Mouse (Mus musculus): ENCODE results near the gene Vmn1r128. TPM values are rescaled to one million over a fixed set of nuclear protein-coding genes. Genes with fewer than 3 reads are reported as not detected.
"Not testable (repeated sequence)": the region's sequence is repeated elsewhere in the genome, so short reads cannot be mapped to it uniquely, and the experiment has no call there.

Gene Vmn1r128
- not detected for total RNA-seq (2021)

DNA sequence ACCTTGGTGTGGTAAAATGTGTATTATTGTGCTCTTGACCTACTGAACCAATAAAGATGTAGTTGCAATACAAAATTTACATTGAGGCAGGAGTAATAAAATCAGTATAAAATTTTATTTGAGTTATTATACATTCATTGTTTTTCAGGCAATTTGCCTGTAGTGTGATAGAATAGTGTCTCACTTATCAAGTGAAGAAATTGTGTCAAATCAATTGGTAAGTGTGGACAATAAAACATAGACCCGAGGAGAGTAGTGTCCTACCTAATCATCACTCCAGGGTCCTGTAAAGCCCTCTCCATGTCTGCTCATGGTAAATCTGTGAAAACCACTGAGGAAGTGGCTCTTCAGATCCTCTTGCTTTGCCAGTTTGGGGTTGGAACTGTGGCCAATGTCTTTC is at the start of gene Vmn1r128:
Gene Vmn1r128 (plus strand): TSS at position 301 of the 400 bp plus-strand sequence.
- intact Hi-C loops (cut with DNase I); DNase-seq: not testable (repeated sequence)

DNA sequence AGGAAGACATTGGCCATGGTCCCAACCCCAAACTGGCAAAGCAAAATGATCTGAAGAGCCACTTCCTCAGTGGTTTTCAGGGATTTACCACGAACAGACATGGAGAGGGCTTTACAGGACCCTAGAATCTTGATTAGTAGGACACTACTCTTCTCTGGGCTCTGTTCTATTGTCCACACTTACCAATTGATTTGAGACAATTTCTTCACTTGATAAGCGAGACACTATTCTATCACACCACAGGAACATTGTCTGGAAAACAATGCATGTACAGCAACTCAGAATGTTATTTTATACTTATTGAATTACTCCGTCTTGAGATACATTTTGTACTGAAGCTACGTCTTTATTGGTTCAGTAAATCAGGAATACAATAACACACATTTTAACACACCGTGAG is 47.8 kb upstream of the Vmn1r128 start, which contains the start of gene Vmn1r126:
Gene Vmn1r126 (minus strand): TSS at position 101 of the 400 bp plus-strand sequence.
- intact Hi-C loops (cut with DNase I); DNase-seq: not testable (repeated sequence)

DNA sequence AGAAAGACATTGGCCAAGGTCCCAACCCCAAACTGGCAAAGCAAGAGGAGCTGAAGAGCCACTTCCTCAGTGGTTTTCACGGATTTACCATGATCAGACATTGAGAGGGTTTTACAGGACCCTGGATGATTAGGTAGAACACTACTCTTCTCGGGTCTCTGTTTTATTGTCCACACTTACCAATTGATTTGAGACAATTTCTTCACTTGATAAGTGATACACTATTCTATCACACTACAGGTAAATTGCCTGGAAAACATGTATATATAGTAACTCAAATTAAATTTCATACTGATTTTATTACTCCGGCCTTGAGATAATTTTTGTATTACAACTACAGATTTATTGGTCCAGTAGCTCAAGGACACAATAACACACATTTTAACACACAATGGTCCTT is 29.4 kb upstream of the Vmn1r128 start, which contains the start of gene Vmn1r127:
Gene Vmn1r127 (minus strand): TSS at position 101 of the 400 bp plus-strand sequence.
- intact Hi-C loops (cut with DNase I); DNase-seq: not testable (repeated sequence)

DNA sequence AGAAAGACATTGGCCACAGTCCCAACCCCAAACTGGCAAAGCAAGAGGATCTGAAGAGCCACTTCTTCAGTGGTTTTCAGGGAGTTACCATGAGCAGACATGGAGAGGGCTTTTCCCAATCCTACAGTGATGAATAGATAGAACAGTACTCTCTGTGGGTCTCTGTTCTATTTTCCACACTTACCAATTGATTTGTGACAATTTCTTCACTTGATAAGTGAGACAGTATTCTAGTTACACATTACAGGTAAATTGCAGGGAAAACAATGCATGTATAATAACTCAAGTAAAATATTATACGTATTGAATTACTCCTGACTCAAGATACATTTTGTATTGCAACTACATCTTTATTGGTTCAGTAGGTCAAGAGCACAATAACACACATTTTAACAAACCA is 12.0 kb downstream of the Vmn1r128 start, which contains the start of gene Vmn1r129:
Gene Vmn1r129 (minus strand): TSS at position 101 of the 400 bp plus-strand sequence.
- intact Hi-C loops (cut with DNase I); DNase-seq: not testable (repeated sequence)

Other genes with a start within 250 kb of the Vmn1r128 start
- not detected for gene Vmn1r122, start 215.2 kb upstream of the Vmn1r128 start, total RNA-seq (2021)
- gene Vmn1r123, start 187.2 kb upstream of the Vmn1r128 start, total RNA-seq (2021): not detected
- not detected for gene Gm5157, start 158.9 kb upstream of the Vmn1r128 start, total RNA-seq (2021)
- not detected for gene Vmn1r124, start 88.8 kb upstream of the Vmn1r128 start, total RNA-seq (2021)
- gene Vmn1r125, start 77.2 kb upstream of the Vmn1r128 start, total RNA-seq (2021): not detected
- gene Vmn1r126, start 47.9 kb upstream of the Vmn1r128 start, total RNA-seq (2021): not detected
- not detected for gene Vmn1r127, start 29.5 kb upstream of the Vmn1r128 start, total RNA-seq (2021)
- not detected for gene Vmn1r129, start 11.9 kb downstream of the Vmn1r128 start, total RNA-seq (2021)
- not detected for gene Gm6882, start 83.4 kb downstream of the Vmn1r128 start, total RNA-seq (2021)
- gene Vmn1r130, start 162.4 kb downstream of the Vmn1r128 start, total RNA-seq (2021): not detected
- not detected for gene Vmn1r131, start 196.7 kb downstream of the Vmn1r128 start, total RNA-seq (2021)